Mouse (Mus musculus) kidney, adult 9 months (tissue): ENCODE results near the gene Ltk.
A peak's percentile ranks its signal among the peaks of the same experiment; 100 is the strongest.

ENCODE experiments used
- DNase-seq: peaks from one replicate; pipeline ENCODE4 v3.0.0; 2022

Ltk gene

DNA sequence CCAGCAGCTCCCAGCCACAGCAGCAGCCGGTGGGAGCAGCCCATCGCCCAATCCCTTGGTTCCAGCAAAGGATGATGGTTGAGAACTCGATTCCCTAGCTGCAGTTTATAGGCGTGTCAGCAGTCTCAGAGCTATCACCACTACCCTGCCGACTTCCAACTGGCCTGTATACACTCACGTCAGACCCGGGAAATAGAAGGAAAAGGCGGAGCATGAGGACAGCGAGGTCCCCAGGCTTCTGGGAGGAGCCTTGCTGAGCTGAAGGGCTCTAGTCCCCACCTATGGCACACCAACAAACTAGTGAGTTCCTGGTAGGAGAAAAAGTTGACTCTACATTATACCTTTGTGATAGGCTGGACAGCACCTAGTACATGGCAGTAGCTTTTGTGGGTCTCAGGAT is at the start of gene Ltk:
Gene Ltk (minus strand): TSS at position 181 of the 400 bp plus-strand sequence.
- DNase-seq = no peak

DNA sequence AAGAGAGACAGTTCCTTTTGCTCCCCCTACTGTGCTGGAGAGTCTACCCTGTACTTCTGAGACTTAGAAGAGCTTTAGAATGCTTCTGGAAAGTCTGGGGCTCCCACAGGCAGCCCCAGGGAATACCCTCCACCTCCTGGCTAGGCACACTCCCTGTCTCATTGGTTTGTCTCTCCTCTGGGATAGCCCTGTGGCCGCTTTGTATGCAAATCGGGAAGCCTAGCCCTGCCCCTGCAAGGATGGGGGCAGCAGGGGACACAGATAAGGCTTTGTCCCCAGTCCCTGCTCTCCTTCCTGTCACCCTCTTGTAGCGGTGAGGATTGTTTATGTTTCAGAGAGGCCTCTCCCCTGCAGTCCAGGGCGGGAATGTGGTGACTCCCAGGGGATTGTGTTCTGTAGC is 48.6 kb upstream of the Ltk start:
- no peak for DNase-seq

DNA sequence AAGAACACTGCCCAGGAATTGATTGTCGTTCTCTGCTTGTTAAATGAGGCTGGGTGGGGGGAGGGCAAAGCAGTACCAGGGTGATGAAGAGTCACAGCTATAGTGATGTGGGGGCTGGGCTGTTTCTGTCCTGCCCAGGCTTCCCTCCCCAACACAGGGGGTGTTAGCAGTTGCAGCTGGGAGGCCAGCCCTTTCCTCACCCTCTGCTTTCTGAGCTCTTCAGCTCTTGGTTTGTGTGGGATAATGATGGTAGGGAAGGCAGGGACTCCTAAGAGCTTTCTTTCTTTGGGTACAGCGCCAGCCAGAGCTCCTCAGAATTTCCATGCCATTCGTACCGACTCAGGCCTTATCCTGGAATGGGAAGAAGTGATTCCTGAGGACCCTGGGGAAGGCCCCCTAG is 48.2 kb upstream of the Ltk start:
- no peak for DNase-seq

DNA sequence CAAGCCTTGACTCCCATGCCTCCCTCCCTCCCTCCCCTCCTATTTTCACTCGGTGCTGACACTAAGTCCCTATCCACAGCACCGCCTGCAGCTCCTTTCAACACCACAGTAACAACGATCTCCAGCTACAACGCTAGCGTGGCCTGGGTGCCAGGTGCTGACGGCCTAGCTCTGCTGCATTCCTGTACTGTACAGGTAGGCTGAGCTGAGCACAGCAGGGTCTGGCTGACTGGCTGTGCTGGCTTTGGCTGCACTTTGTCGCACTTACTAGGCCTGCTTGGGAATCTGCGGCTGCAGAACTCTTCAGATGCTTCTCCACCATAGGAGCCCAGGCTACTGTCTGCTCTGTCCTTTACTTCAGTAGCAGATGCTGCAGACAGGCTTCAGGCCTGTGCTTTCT is 45.3 kb upstream of the Ltk start:
- DNase-seq = no peak

DNA sequence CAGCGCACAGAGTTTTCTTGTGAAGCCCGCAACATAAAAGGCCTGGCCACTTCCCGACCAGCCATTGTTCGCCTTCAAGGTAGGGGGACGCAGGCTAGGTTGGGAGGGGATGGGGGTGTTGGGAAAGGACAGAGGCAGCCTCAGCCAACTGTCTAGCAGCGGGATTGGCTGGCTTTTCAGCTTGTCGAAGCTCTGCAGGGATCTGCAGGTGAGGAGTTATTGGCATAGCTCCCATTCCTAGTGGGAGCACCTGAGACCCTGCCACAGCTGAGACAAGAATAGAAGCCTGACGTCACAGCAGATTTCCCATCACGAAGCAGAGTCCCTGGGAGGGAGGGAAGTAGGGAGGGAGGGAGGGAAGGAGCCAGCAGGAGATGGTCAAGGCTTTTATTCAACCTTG is 44.5 kb upstream of the Ltk start:
- no peak for DNase-seq

- DNase-seq = no peak
Measured at GRCm38 (mm10) chr2:119804275-119804628, 44.0 kb upstream of the Ltk start.

- DNase-seq = no peak
Measured at GRCm38 (mm10) chr2:119803618-119804274, 43.5 kb upstream of the Ltk start.

DNA sequence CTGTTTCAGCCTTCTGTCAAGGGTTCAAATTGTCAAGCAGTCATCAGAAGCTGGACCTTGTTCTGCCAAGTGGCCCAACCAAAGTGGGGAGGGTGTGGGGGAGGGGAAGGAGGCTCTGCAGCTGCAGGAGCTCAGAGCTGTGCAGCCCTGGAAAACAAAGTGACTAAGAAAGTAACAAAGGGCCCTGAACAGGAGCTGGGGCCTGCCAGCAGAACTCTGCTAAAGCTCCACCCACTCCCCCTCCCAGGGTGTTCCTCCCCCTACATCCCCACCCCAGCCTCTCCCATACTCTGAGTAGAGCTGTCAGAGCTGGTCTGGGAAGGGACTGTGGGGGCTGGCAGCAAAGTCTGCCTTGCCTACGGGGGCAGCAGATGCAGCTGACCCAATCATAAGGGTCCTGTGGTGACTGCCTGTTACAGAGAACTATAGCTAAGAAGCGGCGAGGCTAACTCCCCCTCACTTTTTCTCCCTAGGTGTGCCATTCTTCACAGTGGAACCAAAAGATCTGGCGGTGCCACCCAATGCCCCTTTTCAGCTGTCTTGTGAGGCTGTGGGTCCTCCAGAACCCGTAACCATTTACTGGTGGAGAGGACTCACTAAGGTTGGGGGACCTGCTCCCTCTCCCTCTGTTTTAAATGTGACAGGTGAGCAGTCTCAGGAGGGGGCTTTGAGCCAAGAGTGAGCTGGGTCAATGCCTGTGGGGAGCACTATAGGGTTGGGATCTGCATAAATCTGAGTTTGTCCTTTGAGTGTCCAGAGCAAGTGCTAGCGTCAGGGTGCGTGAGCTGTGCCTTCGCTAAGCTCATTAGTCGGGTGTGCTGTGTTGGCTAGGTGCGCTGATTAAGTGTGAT is 42.8 kb upstream of the Ltk start:
- no peak for DNase-seq

GRCm38 (mm10) chr2:119800876-119801846 is 40.9 kb upstream of the Ltk start:
- no peak for DNase-seq

DNA sequence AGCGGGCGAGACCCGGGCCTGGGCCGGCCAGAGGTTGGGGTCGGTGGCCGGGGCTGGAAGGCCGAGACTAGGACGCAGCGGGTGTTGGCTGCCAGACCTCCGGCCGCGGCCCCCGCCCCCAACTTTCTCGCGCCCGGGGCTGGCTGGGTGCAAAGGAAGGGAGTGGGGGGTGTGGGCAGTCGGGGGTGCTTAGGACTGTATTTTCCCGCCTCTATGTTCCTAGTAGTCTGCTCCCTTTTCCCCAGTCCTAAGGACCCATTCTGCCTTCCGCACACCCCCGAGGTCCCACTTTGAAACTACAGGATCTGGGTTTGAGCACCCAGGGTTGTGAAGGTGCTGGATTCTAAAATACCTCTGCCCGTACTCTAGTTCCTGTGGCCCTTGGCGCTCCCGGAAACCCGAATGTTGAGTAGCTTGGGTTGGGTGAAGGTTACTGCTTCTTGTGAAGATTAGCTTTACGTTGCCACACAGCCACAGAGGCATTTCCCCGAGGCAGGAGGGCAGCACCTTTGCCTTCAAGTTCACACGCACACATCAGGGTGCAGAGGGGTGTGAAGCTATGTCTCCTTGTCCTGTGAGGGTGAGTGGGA is 39.8 kb upstream of the Ltk start:
- no peak for DNase-seq

DNA sequence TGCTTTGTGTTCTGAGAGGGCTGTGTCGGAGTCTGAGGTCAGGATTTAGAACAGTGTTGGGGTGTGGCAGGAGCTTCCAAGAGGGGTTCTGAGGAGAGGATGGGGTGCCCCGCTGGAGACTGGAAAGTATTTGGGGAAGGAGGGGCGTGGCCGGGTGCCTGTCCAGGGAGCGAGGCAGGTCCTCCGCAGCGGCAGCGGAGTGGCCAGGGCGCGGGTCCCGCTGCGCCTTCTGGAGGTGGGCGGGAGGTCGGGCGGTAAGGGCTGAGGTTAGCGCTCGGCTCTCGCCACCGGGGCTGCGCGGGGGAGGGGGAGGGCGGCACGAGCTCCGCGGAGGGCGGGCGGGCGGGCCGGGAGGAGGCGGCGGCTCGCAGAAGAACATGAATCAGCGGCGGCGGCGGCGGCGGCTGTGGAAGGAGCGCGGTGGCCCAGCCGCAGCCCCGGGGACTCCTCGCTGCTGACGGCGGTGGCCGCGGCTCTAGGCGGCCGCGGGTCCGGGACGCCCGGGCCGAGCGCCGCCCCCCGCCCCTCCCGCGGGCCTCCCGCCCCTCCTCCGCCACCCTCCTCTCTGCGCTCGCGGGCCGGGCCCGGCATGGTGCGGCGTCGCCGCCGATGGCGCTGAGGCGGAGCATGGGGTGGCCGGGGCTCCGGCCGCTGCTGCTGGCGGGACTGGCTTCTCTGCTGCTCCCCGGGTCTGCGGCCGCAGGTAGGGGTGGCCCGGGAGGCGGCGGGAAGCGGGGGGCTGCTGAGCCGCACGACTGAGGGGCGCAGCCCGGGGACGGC is 39.1 kb upstream of the Ltk start:
- no peak for DNase-seq

DNA sequence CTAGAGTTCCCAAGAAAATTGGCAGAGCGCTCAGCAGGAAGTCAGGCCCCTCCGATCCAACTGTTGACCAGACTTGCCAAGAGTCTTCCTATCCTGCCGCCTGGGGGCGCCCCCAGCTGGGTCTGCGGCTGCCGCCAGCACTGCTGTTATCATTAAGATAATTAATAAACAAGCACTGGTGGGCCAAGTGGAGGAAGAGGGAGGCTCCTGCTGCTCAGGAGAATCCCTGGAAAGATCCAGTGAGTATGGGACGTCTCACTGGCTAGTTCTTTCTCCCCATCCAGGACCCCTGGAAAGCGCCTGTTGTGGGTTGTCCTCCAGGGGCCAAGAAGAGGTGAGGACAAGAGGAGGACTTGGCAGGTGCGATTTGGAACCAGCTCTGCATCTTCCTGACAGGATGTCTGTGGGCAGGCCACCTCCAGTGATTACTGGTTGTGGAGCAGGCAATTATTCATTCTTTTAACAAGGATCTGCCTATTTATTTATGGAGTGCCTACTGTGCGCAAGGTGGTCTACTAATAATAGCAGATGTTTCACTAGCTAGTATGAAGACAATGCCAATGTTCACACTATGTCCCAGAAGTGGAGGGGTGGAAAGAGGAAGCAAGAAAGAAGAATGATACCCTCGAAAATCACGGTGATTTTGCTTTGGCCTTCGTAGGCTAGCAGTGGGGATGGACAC is 38.2 kb upstream of the Ltk start:
- DNase-seq = peak; percentile 45

DNA sequence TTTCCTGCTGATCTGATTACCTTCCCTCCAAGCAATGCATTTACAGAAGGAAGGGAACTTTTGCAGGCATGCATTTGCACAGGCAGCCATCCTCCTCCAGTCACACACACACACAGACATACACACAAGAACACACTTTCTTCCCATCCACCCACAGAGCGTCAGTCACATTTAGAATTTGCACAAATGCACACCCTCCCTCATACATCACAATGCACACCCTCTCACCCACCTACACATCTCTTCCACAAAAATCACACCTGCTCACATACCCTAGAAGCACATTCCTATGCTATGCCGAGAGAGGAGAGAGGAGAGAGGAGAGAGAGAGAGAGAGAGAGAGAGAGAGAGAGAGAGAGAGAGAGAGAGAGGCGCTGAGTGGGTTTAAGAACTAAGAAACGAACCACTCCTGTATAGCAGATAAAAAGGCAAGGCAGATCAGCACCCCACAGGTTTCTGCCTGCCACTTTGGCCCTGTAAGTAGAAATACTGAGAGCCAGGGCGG is 37.1 kb upstream of the Ltk start, which contains the start of gene Tyro3:
Gene Tyro3 (plus strand): TSS at position 455 of the 505 bp plus-strand sequence.
- DNase-seq = no peak

GRCm38 (mm10) chr2:119789996-119790395 is 29.8 kb upstream of the Ltk start:
- DNase-seq = no peak

DNA sequence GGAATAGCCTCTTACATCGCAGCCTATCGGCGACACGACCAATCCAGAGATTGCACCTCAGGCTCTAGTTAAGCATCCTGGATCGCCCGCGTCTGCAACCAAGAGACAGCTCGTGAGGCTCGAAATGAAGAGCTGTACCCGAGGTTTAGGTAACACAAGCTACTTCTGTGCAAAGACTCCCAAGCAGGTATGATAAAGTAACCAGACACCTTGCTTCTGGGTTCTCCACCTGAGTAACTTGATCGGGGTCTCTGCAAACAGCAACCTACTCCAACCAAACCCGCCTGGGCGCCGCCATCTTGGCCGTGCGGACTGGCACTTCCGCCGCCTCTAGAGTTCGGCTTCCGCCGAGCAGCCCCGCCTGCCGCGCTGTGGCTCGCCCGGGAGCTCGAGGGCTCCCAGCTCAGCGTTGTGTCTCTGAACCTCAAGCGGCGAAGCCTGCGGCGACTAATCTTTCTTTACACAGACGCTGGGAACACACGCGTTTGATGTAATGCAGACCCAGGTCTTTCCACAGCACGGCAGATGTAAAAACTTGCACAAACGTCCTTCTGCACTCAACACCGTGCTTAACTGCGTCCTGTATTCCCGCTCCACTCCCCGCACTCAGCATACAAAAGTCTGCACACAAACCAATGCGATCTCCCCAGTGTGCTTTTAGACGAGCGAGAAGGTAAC is 27.1 kb upstream of the Ltk start, which contains the start of gene Rpap1:
Gene Rpap1 (minus strand): TSS at position 332 of the 678 bp plus-strand sequence.
- DNase-seq = peak; percentile 75

DNA sequence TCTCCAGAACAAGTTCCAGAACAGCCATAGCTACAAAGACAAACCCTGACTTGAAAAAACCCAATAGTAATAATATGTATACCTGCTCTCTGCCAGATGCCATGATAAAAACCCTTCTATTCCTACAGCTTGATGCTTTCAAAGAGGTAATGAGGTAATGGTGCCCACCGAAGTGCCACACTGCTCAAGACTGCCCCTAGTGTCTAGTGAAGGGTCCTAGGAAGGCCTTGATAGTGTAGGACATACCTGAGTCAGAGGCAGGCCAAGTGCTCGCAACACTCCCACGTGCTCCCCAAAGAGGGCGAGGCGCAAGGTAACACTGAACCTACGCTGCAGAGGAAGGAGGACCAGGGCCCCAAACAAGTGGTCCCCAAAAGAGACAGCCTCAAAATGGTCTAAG is 7.0 kb upstream of the Ltk start:
- DNase-seq = no peak

GRCm38 (mm10) chr2:119763924-119764323 is 3.7 kb upstream of the Ltk start:
- no peak for DNase-seq

DNA sequence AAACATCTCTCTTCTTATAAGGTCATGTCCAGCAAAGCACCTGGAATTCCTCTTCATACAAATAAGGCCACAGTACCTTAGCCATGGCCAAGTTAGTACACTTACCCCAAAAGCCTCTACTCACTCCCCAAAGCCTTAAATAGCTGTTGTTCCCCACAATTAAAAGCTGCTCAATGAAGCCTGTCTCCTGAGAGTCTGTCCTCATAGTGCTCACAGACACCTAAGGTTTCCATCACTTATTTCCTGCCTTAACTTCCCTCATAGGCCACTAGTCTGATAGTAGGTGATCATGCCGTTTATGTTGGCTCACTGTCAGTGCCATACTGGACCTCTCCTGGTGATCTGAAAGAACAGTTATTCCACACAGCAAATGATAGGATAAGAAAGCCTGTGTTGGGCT is 2.0 kb upstream of the Ltk start:
- DNase-seq = no peak

DNA sequence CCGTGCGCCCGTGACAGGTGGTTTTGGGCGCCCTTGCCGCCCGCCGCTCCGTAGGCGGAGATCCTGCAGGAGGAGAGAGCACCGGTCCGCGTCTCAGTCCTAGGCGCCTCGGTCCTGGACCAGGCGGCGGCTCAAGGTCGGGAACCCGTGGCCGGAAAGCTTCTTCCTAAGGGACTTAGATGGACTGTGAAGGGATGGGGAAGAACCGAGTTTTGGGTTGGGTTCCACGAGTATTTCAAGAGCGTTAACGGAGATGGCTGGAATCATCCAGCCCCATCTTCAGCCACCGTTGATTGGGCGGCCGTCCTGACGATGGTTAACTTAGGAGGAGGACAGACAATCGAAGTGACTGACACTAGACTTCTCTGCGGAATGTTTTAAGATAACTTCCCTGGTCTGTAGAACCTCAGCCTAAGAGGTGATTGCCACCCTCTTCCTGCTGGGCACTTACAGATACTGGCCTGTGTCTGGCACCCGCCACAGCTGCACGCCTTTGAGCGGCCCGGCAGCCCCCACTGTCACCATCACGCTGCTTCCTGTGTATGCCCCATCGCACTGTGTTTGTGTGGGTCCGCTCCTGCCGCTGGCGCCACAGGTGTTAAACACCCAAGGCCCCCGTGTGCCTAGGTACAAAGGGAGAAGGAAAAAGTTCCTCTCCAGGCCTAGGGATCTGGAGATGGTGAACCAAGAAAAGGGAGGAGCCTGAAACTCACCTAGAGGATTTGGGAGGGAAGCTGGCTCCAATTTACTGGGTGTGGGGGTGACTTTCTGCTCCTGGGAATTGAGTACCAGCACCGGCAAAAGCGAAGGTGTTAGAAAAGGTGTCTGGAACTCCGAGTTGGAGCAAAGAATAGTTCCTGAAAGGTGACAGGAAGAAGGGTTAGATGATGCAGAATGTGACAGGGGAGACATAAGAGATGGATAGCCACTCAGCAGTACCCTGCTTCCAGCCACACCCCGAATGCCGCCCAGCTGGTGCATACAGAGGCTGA is 1.1 kb downstream of the Ltk start:
- no peak for DNase-seq
